Mouse (Mus musculus) lung, postnatal 14 days (tissue): ENCODE results near the gene Apom.

Experiments used
- DNase-seq: peaks from one replicate; pipeline ENCODE4 v3.0.0; 2021

Apom gene

DNA sequence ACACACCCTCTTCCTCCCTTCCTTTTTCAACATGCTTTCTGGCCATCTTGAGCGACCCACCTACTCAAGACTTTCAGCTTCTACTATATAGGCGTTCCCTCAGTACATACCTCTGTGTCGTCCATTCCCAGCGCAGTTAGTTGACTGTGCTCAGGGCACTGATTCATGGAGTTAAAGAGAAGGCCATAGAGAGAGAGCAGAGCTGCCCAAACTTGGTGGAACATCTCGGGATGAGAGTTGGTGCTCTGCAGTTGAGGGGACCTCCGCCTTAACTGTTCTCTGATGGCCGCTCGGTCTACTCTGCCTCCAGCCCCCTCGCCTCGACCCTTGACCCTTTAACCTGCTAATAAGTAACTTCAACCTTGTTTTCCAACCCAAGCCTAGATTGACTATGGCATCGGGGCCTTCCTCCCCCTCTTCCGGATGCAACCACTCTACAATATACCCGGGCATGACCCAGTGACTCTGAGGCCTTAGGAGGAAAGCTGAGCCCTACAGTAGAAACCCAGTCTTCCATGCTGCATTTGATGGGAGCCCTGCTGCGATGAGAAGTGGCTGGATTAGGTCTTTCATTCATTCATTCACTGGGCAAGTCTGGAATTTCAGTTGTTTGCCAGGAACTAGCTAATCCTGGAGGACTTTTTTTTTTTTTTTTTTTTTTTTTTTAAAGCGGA lies at the start of gene Apom:
Gene Apom, minus strand, starts transcription at position 551 of the 674 bp plus-strand sequence.
- no peak for DNase-seq

GRCm38 (mm10) chr17:35180093-35180492 lies 48.2 kb upstream of the Apom start:
- DNase-seq = no peak

GRCm38 (mm10) chr17:35178528-35178927 lies 46.7 kb upstream of the Apom start:
- DNase-seq = peak; percentile 84

DNA sequence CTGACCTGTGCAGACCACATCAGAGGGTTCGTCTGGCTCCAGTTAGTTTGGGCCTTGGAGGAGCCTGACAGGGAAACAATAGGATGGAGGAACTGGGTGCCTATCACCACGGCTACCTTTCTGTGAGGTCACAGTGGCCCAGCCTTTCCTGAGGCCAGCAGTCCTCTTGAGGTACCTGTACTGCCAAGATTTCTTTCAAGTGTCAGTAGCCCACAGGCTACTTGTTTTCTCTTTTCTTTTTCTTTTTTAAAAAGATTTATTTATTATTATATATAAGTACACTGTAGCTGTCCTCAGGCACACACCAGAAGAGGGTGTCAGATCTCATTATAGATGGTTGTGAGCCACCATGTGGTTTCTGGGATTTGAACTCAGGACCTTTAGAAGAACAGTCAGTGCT lies 44.1 kb upstream of the Apom start, which contains the start of gene Aif1:
Gene Aif1, minus strand, starts transcription at position 101 of the 400 bp plus-strand sequence.
- DNase-seq = no peak

DNA sequence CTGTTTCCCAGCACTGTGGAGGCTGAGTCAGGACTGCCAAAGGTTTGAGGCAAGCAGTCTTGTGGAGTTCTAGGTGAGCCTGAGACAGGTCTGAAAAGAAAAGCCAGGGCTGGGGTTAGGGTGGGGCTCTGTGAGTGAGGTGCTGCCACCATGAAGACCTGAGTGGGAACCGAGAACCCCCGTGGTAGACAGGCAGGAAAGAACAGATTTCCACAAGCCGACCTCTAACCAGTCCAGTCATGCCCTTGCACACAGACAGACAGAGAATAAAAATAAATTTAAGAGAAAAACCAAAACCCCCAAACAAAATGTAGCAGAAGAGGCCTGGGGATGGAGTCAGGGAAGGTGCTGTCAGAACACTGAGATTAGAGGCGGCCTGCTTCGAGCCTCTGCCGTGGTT lies 43.5 kb upstream of the Apom start:
- no peak for DNase-seq

DNA sequence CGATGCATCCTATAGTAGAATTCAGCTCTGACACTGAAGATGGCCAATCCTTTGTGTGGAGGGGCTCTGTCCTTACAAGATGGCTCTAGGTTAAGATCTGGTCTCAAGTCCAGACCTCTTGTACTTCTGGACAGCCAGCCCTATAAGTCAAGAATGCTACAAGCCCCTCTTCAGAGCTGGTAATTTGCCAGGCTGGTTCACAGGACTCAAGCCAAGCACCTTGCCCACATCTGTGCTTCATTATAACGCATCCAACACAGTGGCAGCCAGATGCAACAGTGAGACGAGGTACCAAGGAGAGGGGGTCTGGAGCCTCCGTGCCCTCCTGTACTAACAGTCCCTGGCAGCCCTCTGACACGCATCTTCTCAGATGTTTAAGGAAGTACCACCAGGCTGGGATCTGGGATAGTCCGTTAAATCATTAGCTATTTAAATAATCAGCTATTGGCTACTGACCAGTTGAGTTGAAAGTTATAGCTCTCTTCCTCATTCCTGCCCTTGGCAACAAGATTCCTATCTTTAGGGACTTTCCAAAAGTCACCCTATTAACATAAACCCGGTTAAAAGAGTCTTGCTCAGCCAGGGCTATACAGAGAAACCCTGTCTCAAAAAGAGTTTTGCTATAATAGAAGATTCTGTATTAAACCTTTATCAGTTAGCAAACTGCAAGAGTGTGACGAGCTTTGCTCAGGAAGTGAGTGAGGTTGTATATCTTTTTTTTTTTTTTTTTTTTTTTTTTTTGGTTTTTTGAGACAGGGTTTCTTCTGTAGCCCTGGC lies 42.5 kb upstream of the Apom start:
- no peak for DNase-seq

- no peak for DNase-seq
These were observed 41.5 kb upstream of the Apom start for GRCm38 (mm10) chr17:35173329-35173728.

DNA sequence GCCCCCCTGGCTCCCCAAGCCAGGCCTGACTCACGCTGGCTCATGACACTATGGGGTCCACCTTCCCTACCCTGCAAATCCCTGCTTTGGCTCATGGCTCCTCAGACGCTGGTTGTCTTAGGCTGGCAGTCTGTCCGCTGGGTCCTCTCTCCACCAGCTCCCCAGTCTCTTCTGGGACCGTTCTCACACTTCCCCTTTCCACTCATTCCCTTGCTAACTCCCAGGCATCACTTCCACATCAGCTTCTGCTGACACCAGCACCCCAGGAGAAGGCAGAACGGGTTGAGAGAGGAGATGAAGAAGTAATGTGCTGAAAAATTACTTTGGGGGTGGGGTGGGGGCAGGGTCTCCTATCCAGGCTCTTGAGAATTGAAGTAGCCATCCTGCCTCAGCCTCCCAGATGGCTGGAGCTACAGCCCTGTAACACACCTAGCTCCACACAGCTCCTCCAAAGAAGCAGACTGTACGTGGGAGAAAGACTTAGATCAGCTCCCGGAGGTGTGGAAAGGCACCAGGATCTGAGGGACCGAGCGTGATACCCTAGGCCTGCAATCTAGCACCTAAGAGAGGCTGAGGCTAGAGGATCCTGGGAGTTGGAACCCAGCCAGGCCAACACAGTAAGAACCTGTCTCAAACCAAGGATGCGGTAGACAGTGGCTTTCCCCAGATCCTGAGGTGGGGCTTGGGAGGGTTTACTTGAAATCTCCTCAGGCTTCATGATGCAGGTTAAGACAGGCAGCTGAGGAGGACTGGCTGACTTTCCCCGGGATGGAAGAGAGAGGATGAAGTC lies 40.8 kb upstream of the Apom start:
- no peak for DNase-seq

GRCm38 (mm10) chr17:35168541-35169207 lies 36.8 kb upstream of the Apom start:
- DNase-seq = peak; percentile 45

GRCm38 (mm10) chr17:35167794-35168193 lies 35.9 kb upstream of the Apom start:
- DNase-seq = no peak

- DNase-seq = peak; percentile 80
These were observed 34.6 kb upstream of the Apom start for GRCm38 (mm10) chr17:35166352-35167035.

DNA sequence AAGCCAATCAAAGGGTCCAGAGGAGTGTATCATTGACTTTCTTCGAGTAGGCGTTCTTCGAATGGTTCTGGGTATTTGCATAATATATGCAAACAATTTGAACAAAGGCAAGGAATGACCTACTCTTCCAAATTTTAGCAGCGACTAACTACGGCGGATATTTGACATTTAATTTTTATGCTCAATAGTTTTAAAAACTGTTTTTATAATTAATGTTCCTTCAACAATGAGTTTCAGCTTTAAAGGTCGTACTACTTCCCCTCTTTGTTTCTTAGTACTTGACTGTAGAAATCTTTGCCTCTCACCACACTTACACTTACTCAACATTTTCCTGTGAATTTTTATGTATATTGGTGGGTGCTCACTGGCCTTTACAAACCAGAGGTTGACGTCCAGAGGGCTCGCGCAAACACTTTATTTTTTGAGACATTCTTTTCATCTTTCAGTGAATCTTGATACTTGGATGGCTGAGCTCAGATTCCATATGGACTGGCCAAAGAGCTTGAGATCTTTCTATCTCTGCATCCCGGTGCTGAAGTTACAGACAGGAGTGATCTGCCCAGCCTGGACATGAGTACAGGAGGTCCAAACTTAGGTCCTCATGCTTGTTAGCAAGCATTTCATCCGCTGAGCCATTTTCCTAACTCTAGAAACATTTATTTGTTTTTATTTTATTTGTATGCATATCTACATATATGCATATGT lies 33.8 kb upstream of the Apom start:
- DNase-seq = no peak

GRCm38 (mm10) chr17:35164568-35165450 lies 33.0 kb upstream of the Apom start, which contains the start of gene Prrc2a:
Prrc2a (minus strand) TSS chr17:35164897.
- DNase-seq = peak; percentile 97

- no peak for DNase-seq
These were observed 32.3 kb upstream of the Apom start for GRCm38 (mm10) chr17:35164218-35164567.

- no peak for DNase-seq
These were observed 31.7 kb upstream of the Apom start for GRCm38 (mm10) chr17:35163326-35164081.

GRCm38 (mm10) chr17:35162730-35163129 lies 30.9 kb upstream of the Apom start:
- DNase-seq = peak; percentile 49

- DNase-seq = no peak
These were observed 30.3 kb upstream of the Apom start for GRCm38 (mm10) chr17:35162121-35162520.

GRCm38 (mm10) chr17:35161421-35161820 lies 29.6 kb upstream of the Apom start:
- no peak for DNase-seq

GRCm38 (mm10) chr17:35159638-35160037 lies 27.8 kb upstream of the Apom start:
- no peak for DNase-seq
